Mouse (Mus musculus) limb, embryonic 10.5 days (tissue): ENCODE measurements around the gene Cln6. TPM values are rescaled to one million over a fixed set of nuclear protein-coding genes. Genes with fewer than 3 reads are reported as not detected.
"Not testable (repeated sequence)": the region's sequence is repeated elsewhere in the genome, so short reads cannot be mapped to it uniquely, and the experiment has no call there.

Experiments used
- DNase-seq: peaks from one replicate; pipeline ENCODE4 v3.0.0-alpha.2; 2017; ENCODE audit warnings: low spot score
- H3K27ac ChIP-seq: fragments of 300-500 bp; sonication (generic); 2 replicates; pipeline ENCODE4 v1.5.1; 2016; ENCODE audit warnings: mild to moderate bottlenecking
- H3K27me3 ChIP-seq: fragments of 300-500 bp; sonication (generic); 2 replicates; pipeline ENCODE4 v1.6.1; 2016; ENCODE audit warnings: low read depth, mild to moderate bottlenecking; ENCODE audit not compliant: poor library complexity, severe bottlenecking
- H3K36me3 ChIP-seq: fragments of 300-500 bp; sonication (generic); 2 replicates; pipeline ENCODE4 v1.6.1; 2016; ENCODE audit warnings: mild to moderate bottlenecking, moderate library complexity
- H3K4me1 ChIP-seq: fragments of 300-500 bp; sonication (generic); 2 replicates; pipeline ENCODE4 v1.6.1; 2016
- H3K4me3 ChIP-seq: fragments of 300-500 bp; sonication (generic); 2 replicates; pipeline ENCODE4 v1.5.1; 2016; ENCODE audit warnings: mild to moderate bottlenecking, moderate library complexity
- H3K9me3 ChIP-seq: fragments of 300-500 bp; sonication (generic); replicated peaks from 2 replicates; pipeline ENCODE4 v1.6.1; 2016; ENCODE audit warnings: mild to moderate bottlenecking
- WGBS: fragments of 180-500 bp; shearing (Covaris S2); methylation state at CpG from one replicate; pipeline ENCODE4 v1.1.7; 2016; 5-methylcytosine and 5-hydroxymethylcytosine counted together
- polyA plus RNA-seq: library from polyadenylated mRNA; unstranded; fragments of >200 nt; fragmentation: Nextera tagmentation; extraction: Ambion mirVana; gene quantifications from 2 replicates; pipeline ENCODE4 v1.2.1, GENCODE M21; 2016

Gene Cln6
- polyA plus RNA-seq, 1 experiment from 2014 or later: 18.5 TPM

DNA sequence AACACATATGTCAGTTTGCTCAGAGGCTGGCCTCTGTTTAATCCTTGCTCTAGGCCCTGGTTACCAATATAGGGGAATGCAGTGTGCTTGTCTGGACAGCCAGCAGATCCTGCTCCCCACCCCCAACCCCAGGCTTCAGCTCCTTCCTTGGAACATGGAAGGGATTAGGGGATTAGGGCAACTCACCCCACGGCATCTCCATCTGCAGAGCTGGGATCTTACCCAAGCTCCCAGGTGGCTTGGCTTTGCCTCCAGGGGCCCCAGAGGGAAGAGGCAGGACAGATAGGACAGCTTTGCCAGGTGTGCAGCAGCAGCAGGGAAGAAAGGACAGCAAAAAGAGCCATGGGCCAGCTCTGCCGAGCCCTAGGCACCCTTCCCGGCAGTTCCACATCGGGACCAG, 22.3 kb downstream of the Cln6 start:
- no peaks in the 10 kb centered on the region for H3K9me3 ChIP-seq
- no peaks in the 10 kb centered on the region for H3K36me3 ChIP-seq
- peaks cover 52% of the 10 kb centered on the region for H3K4me1 ChIP-seq
- H3K27me3 ChIP-seq: no peaks in the 10 kb centered on the region
- WGBS: 66% methylated on average over 4 of the region's 4 CpGs
- peak overlapping the region; percentile 67 for H3K27ac ChIP-seq
- no peak overlapping the region for H3K4me3 ChIP-seq
- DNase-seq: no peak

- not testable (repeated sequence) for H3K9me3 ChIP-seq, H3K27ac ChIP-seq, DNase-seq, H3K36me3 ChIP-seq, H3K4me3 ChIP-seq, H3K27me3 ChIP-seq
- 91% methylated on average over 4 of the region's 4 CpGs for WGBS
- peaks cover 23% of the 10 kb centered on the region for H3K4me1 ChIP-seq
Measured at GRCm38 (mm10) chr9:62869236-62869635, 30.7 kb downstream of the Cln6 start.

DNA sequence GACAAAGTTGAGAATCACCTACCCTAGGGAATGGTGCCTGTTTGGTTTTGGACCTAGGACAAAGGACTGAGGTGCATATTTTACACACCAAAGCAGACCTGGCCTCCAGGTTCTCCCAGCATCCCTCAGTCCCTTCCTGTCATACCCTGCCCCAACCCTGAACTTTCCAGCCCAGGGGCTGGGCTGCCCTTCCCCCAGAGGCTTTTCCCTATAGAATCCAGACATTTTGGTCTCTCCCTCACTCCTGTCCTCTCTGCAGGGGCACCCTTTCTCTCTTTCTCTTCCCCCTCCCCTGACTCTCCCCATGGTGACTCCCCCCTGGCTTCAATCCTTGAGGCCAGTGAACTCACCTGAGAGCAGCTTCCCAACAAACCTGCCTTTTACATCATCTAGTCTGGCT, 32.1 kb downstream of the Cln6 start:
- DNase-seq: peak; percentile 24
- no peak overlapping the region for H3K4me3 ChIP-seq
- H3K27me3 ChIP-seq: no peaks in the 10 kb centered on the region
- peak overlapping the region; percentile 26; the same call in 1 of the 2 replicates for H3K27ac ChIP-seq
- H3K4me1 ChIP-seq: peaks cover 23% of the 10 kb centered on the region
- no peaks in the 10 kb centered on the region for H3K36me3 ChIP-seq
- no peaks in the 10 kb centered on the region for H3K9me3 ChIP-seq

GRCm38 (mm10) chr9:62876966-62877616, 38.5 kb downstream of the Cln6 start:
- H3K27ac ChIP-seq: no peak overlapping the region
- 89% methylated on average over 7 of the region's 7 CpGs for WGBS
- H3K4me1 ChIP-seq: 0 out of 2 replicates have a peak, but pooled peaks cover 10% of the 10 kb centered on the region
- H3K36me3 ChIP-seq: peaks cover 18% of the 10 kb centered on the region
- no peaks in the 10 kb centered on the region for H3K9me3 ChIP-seq
- no peak for DNase-seq
- H3K27me3 ChIP-seq: no peaks in the 10 kb centered on the region
- no peak overlapping the region for H3K4me3 ChIP-seq

GRCm38 (mm10) chr9:62877825-62878224, 39.2 kb downstream of the Cln6 start:
- WGBS: 86% methylated on average over 2 of the region's 2 CpGs

DNA sequence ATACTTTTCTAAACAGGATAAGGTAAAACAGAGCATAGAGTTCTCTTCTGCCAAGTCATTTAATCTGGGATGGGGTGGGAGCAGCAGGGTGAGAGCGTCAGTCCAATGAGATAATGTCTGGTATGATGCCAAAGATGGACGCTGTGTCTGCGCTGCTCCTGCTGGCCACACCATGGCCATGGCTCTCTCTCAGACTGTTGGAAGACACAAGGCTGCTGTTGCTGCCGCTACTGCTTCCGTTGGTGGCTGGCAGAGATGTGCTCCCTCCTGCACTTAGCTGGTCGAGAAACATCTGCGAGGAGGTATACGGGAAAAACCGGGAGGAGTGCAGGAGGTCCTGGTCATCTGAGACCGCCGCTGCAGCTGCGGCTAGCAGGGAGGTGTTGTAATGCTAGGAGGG, 43.3 kb downstream of the Cln6 start:
- H3K27me3 ChIP-seq: no peaks in the 10 kb centered on the region
- no peak for DNase-seq
- 84% methylated on average over 12 of the region's 12 CpGs for WGBS
- 0 out of 2 replicates have a peak, but pooled peaks cover 2% of the 10 kb centered on the region for H3K4me1 ChIP-seq
- no peak overlapping the region for H3K27ac ChIP-seq
- peaks cover 63% of the 10 kb centered on the region for H3K36me3 ChIP-seq
- no peak overlapping the region for H3K4me3 ChIP-seq
- no peaks in the 10 kb centered on the region for H3K9me3 ChIP-seq

More at GRCm38 (mm10) chr9:62877825-62878224, 39.2 kb downstream of the Cln6 start:
- H3K36me3 ChIP-seq: peaks cover 24% of the 10 kb centered on the region
- 0 out of 2 replicates have a peak, but pooled peaks cover 6% of the 10 kb centered on the region for H3K4me1 ChIP-seq
- no peak overlapping the region for H3K4me3 ChIP-seq
- no peaks in the 10 kb centered on the region for H3K27me3 ChIP-seq
- no peaks in the 10 kb centered on the region for H3K9me3 ChIP-seq
- no peak for DNase-seq
- no peak overlapping the region for H3K27ac ChIP-seq

DNA sequence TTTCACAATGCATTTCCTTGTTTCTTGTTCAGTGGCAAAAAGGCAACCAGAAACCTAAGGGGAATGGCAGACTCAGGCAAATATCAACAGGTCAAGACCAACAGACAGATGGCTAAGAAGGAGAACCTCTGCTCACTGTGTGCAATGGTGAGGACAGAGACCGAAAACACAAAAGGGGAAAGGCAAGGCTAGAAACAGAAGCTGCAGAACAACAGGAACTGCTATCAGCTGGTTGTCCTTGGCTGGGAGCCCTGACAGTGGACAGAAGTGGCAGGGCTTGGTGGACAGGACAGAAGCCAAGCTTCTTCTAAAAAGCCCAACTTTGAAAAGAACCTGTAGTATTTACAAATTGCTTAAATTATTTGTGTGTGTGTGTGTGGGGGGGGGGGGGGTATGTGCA, 55.9 kb downstream of the Cln6 start:
- peaks cover 62% of the 10 kb centered on the region for H3K36me3 ChIP-seq
- no peaks in the 10 kb centered on the region for H3K4me1 ChIP-seq
- no peak overlapping the region for H3K27ac ChIP-seq
- H3K27me3 ChIP-seq: no peaks in the 10 kb centered on the region
- WGBS: 96% methylated on average over 1 of the region's 1 CpGs
- H3K4me3 ChIP-seq: no peak overlapping the region
- H3K9me3 ChIP-seq: no peaks in the 10 kb centered on the region
- no peak for DNase-seq

Other genes with a start within 250 kb of the Cln6 start
- 0.45 and 2.2 TPM in 2 replicates for gene Itga11, start 161.0 kb upstream of the Cln6 start, polyA plus RNA-seq
- 27.3 and 30.3 TPM in 2 replicates for gene Fem1b, start 26.9 kb upstream of the Cln6 start, polyA plus RNA-seq
- gene Calml4, start 19.3 kb downstream of the Cln6 start, polyA plus RNA-seq: 3.8 and 4.4 TPM in 2 replicates
- 47.4 and 53.9 TPM in 2 replicates for gene Pias1, start 149.1 kb downstream of the Cln6 start, polyA plus RNA-seq